21 mouse cellular contexts compared by ENCODE assay signal in the genomic region with DNA sequence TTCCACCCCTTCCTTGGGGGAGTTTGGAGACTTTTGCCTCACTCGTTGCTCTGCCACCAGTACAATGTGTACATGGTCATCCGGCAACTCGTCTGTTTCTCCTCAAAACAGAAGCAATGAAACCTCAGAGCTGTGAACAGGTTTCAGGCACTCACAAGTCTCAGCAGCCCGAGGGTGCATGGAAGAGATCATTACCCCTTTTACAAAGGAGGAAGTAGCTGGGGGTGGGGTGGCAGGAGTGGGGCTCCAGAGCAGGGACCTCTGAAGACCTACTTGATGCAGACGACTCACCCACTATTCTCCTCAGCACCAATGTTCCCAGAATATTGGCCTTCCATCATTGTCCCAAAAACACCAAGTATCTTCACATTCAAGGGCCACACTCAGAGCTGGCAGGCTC. TPM values are rescaled to one million over a fixed set of nuclear protein-coding genes. Genes with fewer than 3 reads are reported as not detected.
A peak's percentile ranks its signal among the peaks of the same experiment; 100 is the strongest.
DNase-seq lines count a peak whose midpoint lies in the region.
"Had no signal": no experiment of that assay in that cellular context is flagged by ENCODE, and none has a peak within 500 bp of the region (broad histone marks: within the 10 kb centered on the region; RNA-seq: fewer than 3 reads in every experiment).

No protein-coding gene starts in this region.

- DNase-seq in spleen, postnatal 36 days (ENCODE audit: low spot score in 2 of 2): peak; percentile 29 to 41
- no peak for DNase-seq in spleen, postnatal 14 days (ENCODE audit: low spot score in 2 of 2)
- DNase-seq in B cell, adult 2 months: peak; percentile 45 to 51
- peak; percentile 51 for DNase-seq in splenic B cell, adult 2 months (ENCODE audit: low read depth, low spot score)
- DNase-seq in testis, postnatal 10 days (ENCODE audit: low spot score): no peak
- DNase-seq in heart, adult 8-10 months (ENCODE audit: low spot score): no peak
- DNase-seq: adrenal gland, adult 2 months; adrenal gland, postnatal 10 days; adrenal gland, postnatal 25 days; cerebellum, adult 11 months; cerebellum, adult 18-20 months; cerebellum, adult 8-10 months; cerebellum, adult 9-11 months; cerebellum, postnatal 14 days; cerebellum, postnatal 36 days; embryo, embryonic 11 days had no signal

- no peaks in the 10 kb centered on the region for H3K36me3 ChIP-seq in splenic B cell, adult 2 months (ENCODE audit: control insufficient read depth, insufficient read depth, low read length, poor library complexity, severe bottlenecking)
- H3K36me3 ChIP-seq: embryonic facial prominence, embryonic 13.5 days; embryonic facial prominence, embryonic 15.5 days; forebrain, embryonic 10.5 days had no signal

- no peaks in the 10 kb centered on the region for H3K27me3 ChIP-seq in splenic B cell, adult 2 months (ENCODE audit: control insufficient read depth, insufficient read depth, low read length, poor library complexity, severe bottlenecking)
- H3K27me3 ChIP-seq: embryonic facial prominence, embryonic 15.5 days had no signal

RNA-seq across cellular contexts. Expression of gene Pxdc1, which starts 3.1 kb away (rescaled TPM):
- total RNA-seq in heart, adult 8-10 months (2022): 10 to 100 TPM in 2 of 4 experiments, 1 to 10 TPM in 2; 8.7 to 17.3 (median 10.7) TPM
- total RNA-seq: common myeloid progenitor, adult 5-6 weeks; MEL had no signal

Comparison
In these comparisons a context has a peak if more than half of its experiments do, and no peak if none do; other contexts are left out.
1. DNase-seq: peak in spleen, postnatal 36 days (2 of 2), B cell, adult 2 months (2 of 2) and splenic B cell, adult 2 months (single experiment); none in spleen, postnatal 14 days (0 of 2), testis, postnatal 10 days (single experiment) and heart, adult 8-10 months (single experiment).